Mouse (Mus musculus): Measurements from ENCODE around the gene Spata13. TPM values are rescaled to one million over a fixed set of nuclear protein-coding genes. Genes with fewer than 3 reads are reported as not detected.

Spata13 gene
- polyA plus RNA-seq, 1 experiment from 2014 or later: 19.9 TPM

DNA sequence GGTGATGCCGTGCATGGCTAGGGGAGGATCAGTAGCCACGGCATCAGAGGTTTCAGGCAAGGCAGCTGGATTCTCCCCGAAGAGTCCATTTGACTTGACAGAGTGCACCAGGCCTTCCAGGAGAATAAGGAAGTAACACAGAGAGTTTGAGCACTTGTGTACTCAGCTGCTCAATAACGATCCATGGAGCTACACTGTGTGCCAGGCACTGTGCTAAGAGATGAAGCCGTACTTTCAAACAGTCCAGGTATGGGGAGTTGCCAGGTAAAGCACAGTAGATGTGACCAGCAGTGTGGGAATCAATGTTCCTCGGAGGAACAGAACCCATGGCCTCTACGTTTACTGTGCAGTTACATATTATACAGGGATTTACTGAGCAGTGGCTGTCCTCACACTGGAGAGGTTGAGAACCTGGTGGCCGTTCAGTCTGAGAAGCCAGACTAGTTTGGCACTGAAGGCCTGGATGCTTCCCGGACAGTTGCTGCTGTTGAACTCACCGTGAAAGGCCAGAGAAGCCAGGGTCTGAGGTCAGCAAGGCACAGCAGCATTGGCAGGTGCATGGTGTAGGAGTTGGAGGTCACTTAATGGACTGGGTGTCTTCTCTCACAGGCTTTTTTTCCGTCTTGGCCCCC is 29.6 kb downstream of the Spata13 start:
- no peak overlapping the region for H3K4me2 ChIP-seq (ENCODE audit: low read depth, low read length)
- H3K36me3 ChIP-seq (ENCODE audit: control insufficient read depth, insufficient read depth, low read length): no peaks in the 10 kb centered on the region
- H3K4me1 ChIP-seq (ENCODE audit: control insufficient read depth, insufficient read depth, low read length): no peaks in the 10 kb centered on the region
- WGBS: 74% methylated on average over 11 of the region's 11 CpGs
- H3K4me3 ChIP-seq (ENCODE audit: low read length): no peak overlapping the region
- peak; percentile 79 for ATAC-seq
- no peak overlapping the region for H3K9ac ChIP-seq (ENCODE audit: low read depth, low read length)
- H3K27ac ChIP-seq (ENCODE audit: low read length): no peak overlapping the region
- H3K27me3 ChIP-seq (replicated peaks; ENCODE audit: control insufficient read depth, insufficient read depth, low read length): no peaks in the 10 kb centered on the region
- H3K9me3 ChIP-seq (ENCODE audit: control insufficient read depth, low read length): no peaks in the 10 kb centered on the region

DNA sequence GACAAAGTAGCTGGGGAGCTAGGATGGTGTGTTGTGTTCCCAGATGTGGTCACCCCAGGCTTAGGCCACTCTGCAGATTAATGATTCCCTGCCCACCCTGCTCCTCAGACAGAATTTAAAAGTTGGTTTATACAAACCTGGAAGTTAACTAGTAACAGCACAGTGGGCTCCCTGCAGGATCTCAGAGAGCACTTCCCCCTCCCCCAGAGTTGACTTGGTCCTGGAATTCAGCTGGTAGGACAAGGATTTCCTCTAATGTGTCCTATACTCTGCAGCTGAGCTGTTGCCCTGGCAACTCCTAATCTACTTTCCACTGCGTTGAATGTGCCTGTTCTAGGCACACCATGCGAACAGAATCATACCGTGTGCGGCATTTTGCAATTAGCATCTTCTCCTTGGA is 30.8 kb downstream of the Spata13 start:
- no peaks in the 10 kb centered on the region for H3K27me3 ChIP-seq (replicated peaks; ENCODE audit: control insufficient read depth, insufficient read depth, low read length)
- H3K27ac ChIP-seq (ENCODE audit: low read length): no peak overlapping the region
- no peaks in the 10 kb centered on the region for H3K9me3 ChIP-seq (ENCODE audit: control insufficient read depth, low read length)
- no peaks in the 10 kb centered on the region for H3K36me3 ChIP-seq (ENCODE audit: control insufficient read depth, insufficient read depth, low read length)
- ATAC-seq: no peak
- H3K4me1 ChIP-seq (ENCODE audit: control insufficient read depth, insufficient read depth, low read length): no peaks in the 10 kb centered on the region
- no peak overlapping the region for H3K4me3 ChIP-seq (ENCODE audit: low read length)
- H3K4me2 ChIP-seq (ENCODE audit: low read depth, low read length): no peak overlapping the region
- 50% methylated on average over 4 of the region's 4 CpGs for WGBS
- H3K9ac ChIP-seq (ENCODE audit: low read depth, low read length): no peak overlapping the region

DNA sequence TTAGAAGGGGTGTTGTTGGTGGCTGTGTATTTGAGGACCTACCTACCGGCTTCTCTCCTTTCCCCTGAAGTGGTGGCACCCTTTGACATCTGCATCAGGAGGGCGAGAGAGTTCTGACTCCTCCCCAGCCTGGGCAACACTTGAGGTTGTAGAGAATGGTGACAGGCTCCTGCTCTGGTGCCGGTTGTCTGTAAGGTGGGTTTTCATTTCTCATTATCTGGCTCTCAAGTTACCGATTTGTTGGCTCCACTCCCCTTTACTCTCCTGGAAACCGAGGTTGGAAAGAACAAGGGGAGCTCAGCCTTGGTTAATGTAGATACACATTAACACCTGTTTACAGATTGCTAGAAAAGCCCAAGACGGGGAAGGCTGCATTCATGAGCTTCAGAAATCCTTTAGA is 31.5 kb downstream of the Spata13 start:
- H3K4me2 ChIP-seq (ENCODE audit: low read depth, low read length): no peak overlapping the region
- WGBS: 62% methylated on average over 6 of the region's 6 CpGs
- no peak for ATAC-seq
- no peaks in the 10 kb centered on the region for H3K4me1 ChIP-seq (ENCODE audit: control insufficient read depth, insufficient read depth, low read length)
- H3K9ac ChIP-seq (ENCODE audit: low read depth, low read length): no peak overlapping the region
- H3K4me3 ChIP-seq (ENCODE audit: low read length): no peak overlapping the region
- no peak overlapping the region for H3K27ac ChIP-seq (ENCODE audit: low read length)
- H3K36me3 ChIP-seq (ENCODE audit: control insufficient read depth, insufficient read depth, low read length): no peaks in the 10 kb centered on the region
- no peaks in the 10 kb centered on the region for H3K27me3 ChIP-seq (replicated peaks; ENCODE audit: control insufficient read depth, insufficient read depth, low read length)
- no peaks in the 10 kb centered on the region for H3K9me3 ChIP-seq (ENCODE audit: control insufficient read depth, low read length)

DNA sequence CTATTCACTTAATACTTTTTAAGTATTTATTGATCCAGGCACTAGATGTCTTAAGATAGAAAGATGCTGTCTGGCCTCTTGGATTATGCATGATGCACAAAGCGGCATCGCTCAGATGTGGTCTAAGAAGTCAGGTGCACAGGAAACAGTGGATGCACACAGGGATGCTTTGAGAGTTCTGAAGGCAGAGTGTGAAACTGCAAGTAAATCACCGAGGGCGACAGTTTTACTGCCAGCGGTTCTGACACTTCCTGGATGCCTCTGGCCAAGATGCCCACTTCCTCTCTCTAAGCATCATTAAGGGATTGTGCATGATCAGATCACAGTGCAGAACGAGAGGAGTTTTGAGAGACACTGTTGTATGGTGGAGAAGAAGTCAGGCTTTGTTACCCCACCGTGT is 32.5 kb downstream of the Spata13 start:
- Histone ChIP-seq H3K9me3 (ENCODE audit: control insufficient read depth, low read length) (no peaks in the 10 kb centered on the region), H3K27me3 (replicated peaks; ENCODE audit: control insufficient read depth, insufficient read depth, low read length) (no peaks in the 10 kb centered on the region), H3K36me3 (ENCODE audit: control insufficient read depth, insufficient read depth, low read length) (no peaks in the 10 kb centered on the region), H3K4me3 (ENCODE audit: low read length) (no peak overlapping the region), H3K4me2 (ENCODE audit: low read depth, low read length) (no peak overlapping the region), H3K27ac (ENCODE audit: low read length) (no peak overlapping the region), H3K9ac (ENCODE audit: low read depth, low read length) (no peak overlapping the region), H3K4me1 (ENCODE audit: control insufficient read depth, insufficient read depth, low read length) (no peaks in the 10 kb centered on the region)
- 63% methylated on average over 7 of the region's 7 CpGs for WGBS
- no peak for ATAC-seq

DNA sequence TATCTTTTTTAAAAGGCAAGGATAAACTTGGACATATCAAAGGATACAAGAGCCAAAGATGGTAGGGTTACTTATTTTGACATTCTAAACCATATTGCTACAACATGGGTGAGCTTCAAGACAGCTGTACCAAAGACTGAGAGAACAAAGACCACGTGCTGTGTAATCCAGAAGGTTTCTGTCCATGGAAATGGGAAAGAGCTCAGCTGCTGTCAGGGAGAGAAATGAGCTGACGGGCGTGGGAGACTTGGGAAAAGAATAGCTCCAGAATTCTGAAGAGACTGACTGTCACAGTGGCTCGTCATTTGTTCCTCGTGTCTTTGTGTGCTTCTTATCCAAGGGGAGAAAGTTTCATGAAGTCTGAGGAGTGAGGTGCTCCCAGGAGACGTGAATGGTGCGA is 36.4 kb downstream of the Spata13 start:
- ATAC-seq: no peak
- Histone ChIP-seq H3K9ac (ENCODE audit: low read depth, low read length) (no peak overlapping the region), H3K4me3 (ENCODE audit: low read length) (no peak overlapping the region), H3K4me1 (ENCODE audit: control insufficient read depth, insufficient read depth, low read length) (no peaks in the 10 kb centered on the region), H3K9me3 (ENCODE audit: control insufficient read depth, low read length) (no peaks in the 10 kb centered on the region), H3K27me3 (replicated peaks; ENCODE audit: control insufficient read depth, insufficient read depth, low read length) (no peaks in the 10 kb centered on the region), H3K27ac (ENCODE audit: low read length) (no peak overlapping the region), H3K4me2 (ENCODE audit: low read depth, low read length) (no peak overlapping the region), H3K36me3 (ENCODE audit: control insufficient read depth, insufficient read depth, low read length) (no peaks in the 10 kb centered on the region)
- WGBS: 79% methylated on average over 7 of the region's 7 CpGs

DNA sequence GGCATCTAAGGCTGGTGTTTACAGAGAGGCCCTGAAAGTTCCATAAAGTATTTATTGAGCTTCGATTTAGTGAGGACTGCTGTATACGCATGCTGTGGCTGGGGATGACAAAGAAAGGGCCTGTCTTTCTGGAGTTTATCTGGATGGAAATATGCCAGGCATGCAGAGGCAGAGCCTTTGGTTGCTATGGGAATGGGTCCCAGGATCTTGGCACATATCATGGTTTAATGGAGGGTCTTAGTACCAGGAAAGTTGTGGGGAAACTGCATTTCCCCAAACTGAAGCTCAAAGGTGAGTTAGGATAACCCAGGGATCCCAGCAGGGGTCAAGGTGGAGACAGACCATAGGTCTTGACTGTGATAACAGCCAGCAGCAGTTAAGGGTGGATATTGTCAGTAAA is 37.7 kb downstream of the Spata13 start:
- H3K4me2 ChIP-seq (ENCODE audit: low read depth, low read length): no peak overlapping the region
- 44% methylated on average over 2 of the region's 2 CpGs for WGBS
- H3K4me3 ChIP-seq (ENCODE audit: low read length): no peak overlapping the region
- no peak overlapping the region for H3K9ac ChIP-seq (ENCODE audit: low read depth, low read length)
- no peaks in the 10 kb centered on the region for H3K9me3 ChIP-seq (ENCODE audit: control insufficient read depth, low read length)
- no peak for ATAC-seq
- no peaks in the 10 kb centered on the region for H3K27me3 ChIP-seq (replicated peaks; ENCODE audit: control insufficient read depth, insufficient read depth, low read length)
- no peaks in the 10 kb centered on the region for H3K4me1 ChIP-seq (ENCODE audit: control insufficient read depth, insufficient read depth, low read length)
- H3K27ac ChIP-seq (ENCODE audit: low read length): no peak overlapping the region
- no peaks in the 10 kb centered on the region for H3K36me3 ChIP-seq (ENCODE audit: control insufficient read depth, insufficient read depth, low read length)

DNA sequence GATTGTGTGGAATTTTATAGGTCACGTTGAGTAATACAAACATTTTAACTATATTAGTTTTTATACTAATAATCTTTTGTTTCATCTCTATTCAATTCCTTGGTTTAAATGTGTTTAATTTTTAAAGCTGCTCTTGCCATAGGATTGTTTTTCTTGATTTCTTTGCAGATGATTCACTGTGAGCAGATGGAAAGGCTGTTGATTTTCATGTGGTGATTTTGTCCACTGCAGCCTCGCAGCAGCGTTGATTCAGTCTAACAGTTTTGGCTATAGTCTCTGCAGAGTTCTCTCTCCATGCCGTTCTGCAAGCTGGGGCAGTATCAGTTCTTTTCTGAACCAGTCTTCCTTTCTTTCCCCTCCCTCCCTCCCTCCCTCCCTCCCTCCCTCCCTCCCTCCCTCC is 41.9 kb downstream of the Spata13 start:
- Histone ChIP-seq H3K36me3 (ENCODE audit: control insufficient read depth, insufficient read depth, low read length) (no peaks in the 10 kb centered on the region), H3K9me3 (ENCODE audit: control insufficient read depth, low read length) (no peaks in the 10 kb centered on the region), H3K9ac (ENCODE audit: low read depth, low read length) (no peak overlapping the region), H3K27ac (ENCODE audit: low read length) (no peak overlapping the region), H3K4me1 (ENCODE audit: control insufficient read depth, insufficient read depth, low read length) (no peaks in the 10 kb centered on the region), H3K27me3 (replicated peaks; ENCODE audit: control insufficient read depth, insufficient read depth, low read length) (no peaks in the 10 kb centered on the region), H3K4me2 (ENCODE audit: low read depth, low read length) (no peak overlapping the region), H3K4me3 (ENCODE audit: low read length) (no peak overlapping the region)
- WGBS: 89% methylated on average over 4 of the region's 4 CpGs
- ATAC-seq: no peak

GRCm38 (mm10) chr14:60676625-60677314 is 43.0 kb downstream of the Spata13 start:
- 93% methylated on average over 2 of the region's 2 CpGs for WGBS
- Histone ChIP-seq H3K27ac (ENCODE audit: low read length) (no peak overlapping the region), H3K9ac (ENCODE audit: low read depth, low read length) (no peak overlapping the region), H3K4me3 (ENCODE audit: low read length) (no peak overlapping the region), H3K9me3 (ENCODE audit: control insufficient read depth, low read length) (no peaks in the 10 kb centered on the region), H3K36me3 (ENCODE audit: control insufficient read depth, insufficient read depth, low read length) (no peaks in the 10 kb centered on the region), H3K4me2 (ENCODE audit: low read depth, low read length) (no peak overlapping the region), H3K27me3 (replicated peaks; ENCODE audit: control insufficient read depth, insufficient read depth, low read length) (no peaks in the 10 kb centered on the region), H3K4me1 (ENCODE audit: control insufficient read depth, insufficient read depth, low read length) (no peaks in the 10 kb centered on the region)
- ATAC-seq: no peak

GRCm38 (mm10) chr14:60682361-60683023 is 48.7 kb downstream of the Spata13 start:
- WGBS: 62% methylated on average over 12 of the region's 12 CpGs
- Histone ChIP-seq H3K4me1 (ENCODE audit: control insufficient read depth, insufficient read depth, low read length) (peaks cover 9% of the 10 kb centered on the region; the same call in 1 of the 2 replicates), H3K4me2 (ENCODE audit: low read depth, low read length) (no peak overlapping the region), H3K27ac (ENCODE audit: low read length) (no peak overlapping the region), H3K4me3 (ENCODE audit: low read length) (no peak overlapping the region), H3K9me3 (ENCODE audit: control insufficient read depth, low read length) (no peaks in the 10 kb centered on the region), H3K9ac (ENCODE audit: low read depth, low read length) (no peak overlapping the region), H3K36me3 (ENCODE audit: control insufficient read depth, insufficient read depth, low read length) (no peaks in the 10 kb centered on the region), H3K27me3 (replicated peaks; ENCODE audit: control insufficient read depth, insufficient read depth, low read length) (no peaks in the 10 kb centered on the region)
- ATAC-seq: peak; percentile 46; the same call in 1 of the 2 replicates

All from intestine, embryonic 16.5 days (tissue).